Mouse (Mus musculus): ENCODE data around the gene Mgl2.
"Not testable (repeated sequence)": the region's sequence is repeated elsewhere in the genome, so short reads cannot be mapped to it uniquely, and the experiment has no call there.

Gene Mgl2

DNA sequence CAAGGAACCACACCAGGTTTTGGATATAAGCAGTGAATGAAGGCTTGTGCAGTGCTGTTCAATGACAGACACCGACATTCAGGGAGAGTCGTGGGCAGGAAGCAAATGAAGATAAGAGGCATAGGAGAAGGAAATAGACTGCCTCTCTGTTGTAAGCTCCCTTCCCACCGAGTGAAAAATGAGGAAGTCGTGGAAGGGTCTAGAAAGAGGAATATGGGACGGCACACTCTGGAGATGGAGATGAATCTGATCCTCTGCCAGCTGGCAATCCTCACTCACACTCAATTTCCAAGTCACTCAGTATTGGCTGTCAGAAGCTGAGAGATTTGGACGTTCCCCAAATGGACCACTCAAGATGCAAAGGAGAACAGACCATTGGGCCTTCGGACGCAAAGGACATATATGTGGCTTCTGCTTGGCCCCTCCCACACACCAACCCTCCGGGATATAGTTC is at the start of gene Mgl2:
Mgl2 (plus strand) TSS at position 404 of the 454 bp plus-strand sequence.
- peak; percentile 19 to 46 for DNase-seq (ENCODE audit: low spot score in 2 of 2)

DNA sequence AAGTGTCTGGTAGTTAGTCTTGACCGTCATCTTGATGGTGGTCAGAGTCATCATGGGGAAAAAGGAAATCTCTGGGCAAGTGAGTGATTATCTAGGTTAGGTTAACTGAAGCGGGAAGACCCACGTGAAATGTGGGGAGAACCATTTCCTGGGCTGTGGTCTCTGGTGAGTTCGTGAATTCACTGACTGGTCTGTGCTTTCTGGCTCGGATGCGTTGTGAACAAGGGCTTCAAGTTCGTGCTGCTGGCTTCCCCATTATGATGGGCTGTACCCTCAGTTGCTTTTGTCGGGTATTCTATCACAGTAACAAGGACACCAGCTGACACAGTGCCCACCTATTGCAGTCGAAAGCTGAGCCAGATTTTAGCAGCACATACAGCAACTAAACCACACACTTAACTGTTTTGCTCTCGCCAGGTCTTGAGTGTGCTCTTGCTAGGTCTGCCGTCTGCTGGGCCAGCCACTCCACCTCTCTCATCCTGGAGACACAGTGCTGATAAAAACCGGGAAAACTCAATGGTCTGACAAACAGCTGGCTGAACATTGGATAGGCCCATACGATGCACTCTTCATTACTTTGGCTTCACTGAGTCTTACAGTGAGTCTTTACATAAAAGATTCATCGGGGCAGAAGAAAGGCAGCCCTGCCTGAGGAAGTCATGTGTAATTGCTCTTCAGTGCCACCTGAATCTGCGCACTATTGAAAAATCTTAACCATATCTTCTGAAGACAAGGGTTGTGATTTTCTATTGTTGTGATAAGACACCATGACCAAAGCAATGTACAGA is 49.1 kb upstream of the Mgl2 start:
- no peak for DNase-seq (ENCODE audit: low spot score in 2 of 2)

GRCm38 (mm10) chr11:70084563-70084962 is 45.6 kb upstream of the Mgl2 start:
- DNase-seq (ENCODE audit: low spot score in 2 of 2) = peak; percentile 40 to 75

DNA sequence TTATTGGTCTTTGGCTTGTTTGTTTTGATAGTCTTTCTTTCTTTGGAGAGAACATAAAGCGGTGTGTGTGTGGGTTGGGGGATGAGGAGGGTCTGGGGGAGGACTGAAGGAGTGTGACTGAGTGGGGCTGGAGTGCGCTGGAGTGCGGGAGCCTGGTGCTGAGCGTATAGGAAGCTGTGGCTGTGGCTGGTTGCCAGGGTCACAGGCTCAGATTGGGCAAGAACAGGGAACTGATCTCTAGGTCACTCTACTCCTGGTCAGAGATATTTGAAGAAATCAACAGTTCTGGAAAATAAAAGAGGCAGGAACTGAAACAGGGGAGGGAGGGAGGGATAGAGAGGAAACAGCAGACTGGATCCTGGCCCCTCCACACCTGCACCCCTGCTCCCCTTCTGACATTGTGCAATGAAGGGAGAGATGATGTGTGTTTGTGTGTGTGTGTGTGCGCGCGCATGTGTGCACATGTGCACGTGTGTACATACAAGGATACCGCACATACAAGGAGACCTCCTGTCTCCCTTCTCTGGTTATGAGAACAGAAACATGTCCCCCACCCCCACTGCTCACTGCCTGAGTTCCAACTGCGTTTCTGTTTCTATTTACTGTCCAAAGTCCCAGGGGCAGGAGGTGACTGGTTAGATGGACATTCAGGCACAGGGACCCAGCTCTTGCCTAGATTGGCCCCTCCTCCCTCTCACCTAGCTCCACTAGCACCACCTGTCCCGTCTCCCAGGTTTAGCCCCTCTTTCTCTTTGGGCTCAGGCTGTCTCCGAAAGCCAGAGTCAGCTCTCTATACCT is 37.9 kb upstream of the Mgl2 start, which contains the start of gene Asgr2:
Asgr2 (plus strand) TSS at position 659 of the 798 bp plus-strand sequence.
- DNase-seq (ENCODE audit: low spot score in 2 of 2) = peak in 1 of 2 experiments; percentile 55

GRCm38 (mm10) chr11:70097396-70097795 is 32.7 kb upstream of the Mgl2 start:
- no peak for DNase-seq (ENCODE audit: low spot score in 2 of 2)

GRCm38 (mm10) chr11:70099102-70099501 is 31.0 kb upstream of the Mgl2 start:
- DNase-seq (ENCODE audit: low spot score in 2 of 2) = no peak

GRCm38 (mm10) chr11:70099809-70100208 is 30.3 kb upstream of the Mgl2 start:
- DNase-seq (ENCODE audit: low spot score in 2 of 2) = no peak

DNA sequence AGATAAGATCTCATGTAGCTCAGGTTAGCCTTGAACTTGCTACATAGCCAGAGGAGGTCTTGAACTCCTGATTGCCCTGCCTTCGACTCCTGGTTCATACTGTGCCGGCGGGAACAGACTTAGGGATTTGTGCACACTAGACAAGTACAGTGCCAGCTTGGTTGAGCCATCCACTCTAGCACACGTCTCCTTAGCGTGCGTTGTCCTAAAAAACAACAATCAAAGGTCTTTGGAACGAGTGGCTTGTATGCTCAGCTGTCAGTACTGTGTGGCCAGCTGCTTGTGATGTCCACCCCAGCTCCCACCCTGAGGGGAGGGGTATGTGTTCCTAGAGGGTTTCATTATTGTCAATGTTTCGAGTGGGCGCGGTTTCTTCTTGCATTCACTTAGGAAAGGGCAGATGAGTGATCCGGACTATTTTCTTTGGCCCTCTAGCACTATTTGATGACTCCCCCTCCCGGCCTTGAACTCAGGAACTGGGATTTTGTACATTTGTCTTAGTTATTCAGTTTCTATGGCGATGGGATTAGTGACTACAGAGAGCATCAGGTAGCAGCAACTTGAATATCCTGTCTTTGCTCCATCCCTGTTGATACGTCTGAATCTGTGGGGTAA is 26.3 kb upstream of the Mgl2 start:
- no peak for DNase-seq (ENCODE audit: low spot score in 2 of 2)

GRCm38 (mm10) chr11:70107085-70107484 is 23.0 kb upstream of the Mgl2 start:
- DNase-seq (ENCODE audit: low spot score in 2 of 2) = no peak

GRCm38 (mm10) chr11:70110146-70110545 is 20.0 kb upstream of the Mgl2 start:
- DNase-seq (ENCODE audit: low spot score in 2 of 2) = no peak

GRCm38 (mm10) chr11:70114562-70114961 is 15.6 kb upstream of the Mgl2 start:
- DNase-seq (ENCODE audit: low spot score in 2 of 2) = peak; percentile 22 to 38

- DNase-seq (ENCODE audit: low spot score in 2 of 2) = no peak
Measured at GRCm38 (mm10) chr11:70115901-70116300, 14.2 kb upstream of the Mgl2 start.

DNA sequence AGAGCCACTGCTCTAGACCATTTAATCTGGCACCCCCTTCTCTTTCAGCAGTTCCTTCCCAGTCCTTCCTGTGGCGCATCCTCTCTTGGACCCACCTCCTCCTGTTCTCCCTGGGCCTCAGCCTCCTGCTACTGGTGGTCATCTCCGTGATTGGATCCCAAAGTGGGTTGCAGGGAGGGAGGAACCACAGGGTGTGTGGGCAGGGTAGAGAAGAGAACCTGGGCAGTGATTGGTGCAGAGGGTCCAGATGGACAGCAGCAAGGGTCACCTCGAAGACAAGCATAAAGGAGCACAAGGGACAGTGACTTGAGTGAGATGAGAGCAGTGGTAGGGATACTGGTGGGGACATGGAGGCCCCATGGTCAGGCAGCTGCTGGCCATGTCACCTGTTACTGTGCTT is 4.9 kb downstream of the Mgl2 start:
- not testable (repeated sequence) for DNase-seq (ENCODE audit: low spot score in 2 of 2)

DNA sequence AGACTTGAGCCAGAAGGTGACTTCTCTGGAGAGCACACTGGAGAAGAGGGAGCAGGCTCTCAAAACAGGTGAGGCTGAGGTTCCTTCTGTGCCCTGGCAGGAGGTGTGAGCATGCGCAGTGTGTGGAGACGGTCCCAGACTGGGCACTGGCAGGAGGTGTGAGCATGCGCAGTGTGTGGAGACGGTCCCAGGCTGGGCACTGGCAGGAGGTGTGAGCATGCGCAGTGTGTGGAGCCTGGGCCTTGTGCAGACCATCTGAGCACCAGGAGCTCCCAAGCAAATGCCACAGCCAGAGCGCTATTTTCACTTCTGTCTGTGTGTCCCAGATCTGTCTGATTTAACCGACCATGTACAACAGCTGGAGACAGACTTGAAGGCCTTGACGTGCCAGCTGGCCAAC is 5.8 kb downstream of the Mgl2 start:
- not testable (repeated sequence) for DNase-seq (ENCODE audit: low spot score in 2 of 2)

DNA sequence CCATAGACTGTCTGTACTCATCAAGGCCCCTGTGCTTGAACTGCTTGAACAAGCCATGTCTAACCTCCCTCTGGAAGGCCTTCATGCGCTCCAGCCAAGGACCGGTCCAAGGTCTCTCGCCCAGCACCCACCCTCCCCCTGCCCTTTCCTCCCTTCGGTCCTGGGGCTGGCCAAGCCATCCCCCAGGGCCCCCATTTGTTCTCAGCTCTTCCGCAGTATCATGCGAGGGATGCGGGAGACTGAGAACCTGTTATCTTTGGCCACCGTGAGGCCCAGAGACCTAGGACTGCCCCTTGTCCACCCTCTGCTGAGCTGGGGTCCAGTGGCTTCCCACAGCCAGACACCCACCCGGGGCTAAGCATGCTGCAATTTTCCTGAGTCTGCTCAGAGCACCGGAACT is 9.0 kb downstream of the Mgl2 start:
- no peak for DNase-seq (ENCODE audit: low spot score in 2 of 2)

GRCm38 (mm10) chr11:70151072-70151471 is 20.9 kb downstream of the Mgl2 start:
- no peak for DNase-seq (ENCODE audit: low spot score in 2 of 2)

- not testable (repeated sequence) for DNase-seq (ENCODE audit: low spot score in 2 of 2)
Measured at GRCm38 (mm10) chr11:70155897-70156296, 25.8 kb downstream of the Mgl2 start, which contains the start of gene Clec10a. Gene Clec10a, plus strand, starts transcription at chr11:70156197.

GRCm38 (mm10) chr11:70162336-70162735 is 32.2 kb downstream of the Mgl2 start:
- no peak for DNase-seq (ENCODE audit: low spot score in 2 of 2)

GRCm38 (mm10) chr11:70165972-70166921 is 36.1 kb downstream of the Mgl2 start:
- DNase-seq (ENCODE audit: low spot score in 2 of 2) = peak; percentile 37 to 71

GRCm38 (mm10) chr11:70168136-70168535 is 38.0 kb downstream of the Mgl2 start:
- no peak for DNase-seq (ENCODE audit: low spot score in 2 of 2)

DNA sequence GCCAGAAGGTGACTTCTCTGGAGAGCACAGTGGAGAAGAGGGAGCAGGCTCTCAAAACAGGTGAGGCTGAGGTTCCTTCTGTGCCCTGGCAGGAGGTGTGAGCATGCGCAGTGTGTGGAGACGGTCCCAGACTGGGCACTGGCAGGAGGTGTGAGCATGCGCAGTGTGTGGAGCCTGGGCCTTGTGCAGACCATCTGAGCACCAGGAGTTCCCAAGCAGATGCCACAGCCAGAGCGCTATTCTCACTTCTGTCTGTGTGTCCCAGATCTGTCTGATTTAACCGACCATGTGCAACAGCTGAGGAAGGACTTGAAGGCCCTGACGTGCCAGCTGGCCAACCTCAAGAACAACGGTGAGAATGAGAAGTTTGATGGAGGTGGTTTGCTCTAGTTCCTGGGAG is 39.3 kb downstream of the Mgl2 start:
- not testable (repeated sequence) for DNase-seq (ENCODE audit: low spot score in 2 of 2)

All from heart, adult 9 months (tissue).